Mouse (Mus musculus) heart, adult 2 months (tissue): ENCODE measurements around the gene Btg4. TPM values are rescaled to one million over a fixed set of nuclear protein-coding genes. Genes with fewer than 3 reads are reported as not detected.
A peak's percentile ranks its signal among the peaks of the same experiment; 100 is the strongest.
"Not testable (repeated sequence)": the region's sequence is repeated elsewhere in the genome, so short reads cannot be mapped to it uniquely, and the experiment has no call there.

Experiments used
- DNase-seq, 2 experiments: peaks; one replicate each; pipeline ENCODE4 v3.0.0; 2021
- H3K27ac ChIP-seq: fragments of 200-600 bp; 2 replicates; pipeline ENCODE4 v1.8.1; 2022
- H3K27me3 ChIP-seq: fragments of 200-500 bp; 2 replicates; pipeline ENCODE4 v1.6.1; 2012; ENCODE audit warnings: mild to moderate bottlenecking, low read length, inconsistent platforms, mixed read lengths; ENCODE audit not compliant: control insufficient read depth, insufficient read depth
- H3K36me3 ChIP-seq: fragments of 200-500 bp; 2 replicates; pipeline ENCODE4 v1.6.1; 2012; ENCODE audit warnings: low read length, inconsistent platforms; ENCODE audit not compliant: control insufficient read depth, insufficient read depth
- H3K4me1 ChIP-seq: fragments of 200-500 bp; 2 replicates; pipeline ENCODE4 v1.6.1; 2011; ENCODE audit warnings: low read length; ENCODE audit not compliant: control insufficient read depth, insufficient read depth
- H3K4me3 ChIP-seq: fragments of 200-600 bp; 2 replicates; pipeline ENCODE4 v1.8.1; 2022
- H3K79me2 ChIP-seq: fragments of 200-500 bp; replicated peaks from 2 replicates; pipeline ENCODE4 v1.6.1; 2012; ENCODE audit warnings: mild to moderate bottlenecking, inconsistent platforms, low read length, moderate library complexity, mixed read lengths; ENCODE audit not compliant: control insufficient read depth, insufficient read depth
- H3K9ac ChIP-seq: fragments of 200-500 bp; 2 replicates; pipeline ENCODE4 v1.6.1; 2012; ENCODE audit warnings: low read depth, mild to moderate bottlenecking, control low read depth, inconsistent platforms, low read length, mixed read lengths
- CTCF ChIP-seq: fragments of 200-600 bp; IDR thresholded peaks from 2 replicates; pipeline ENCODE4 v1.8.1; 2022; ENCODE audit warnings: antibody characterized with exemption, mild to moderate bottlenecking, moderate library complexity
- EP300 ChIP-seq: fragments of 200-500 bp; IDR thresholded peaks from 2 replicates; pipeline ENCODE4 v1.6.1; 2011; ENCODE audit warnings: low read depth, low read length, control low read depth; ENCODE audit not compliant: insufficient read depth
- POLR2A ChIP-seq: fragments of 200-500 bp; IDR thresholded peaks from 2 replicates; pipeline ENCODE4 v1.6.1; 2011; ENCODE audit warnings: mild to moderate bottlenecking, low read depth, low read length, control low read depth; ENCODE audit not compliant: insufficient read depth
- WGBS: fragments of 180-500 bp; shearing (Covaris S2); methylation state at CpG from one replicate; pipeline ENCODE4 v1.1.7; 2018; 5-methylcytosine and 5-hydroxymethylcytosine counted together
- intact Hi-C: fragments of 180-260 bp; cut with DNase I; formaldehyde crosslinking; loops from one replicate; pipeline ENCODE4 v1.15.1; 2025
- polyA plus RNA-seq: library from polyadenylated mRNA; depleted of rRNA; stranded (reverse); fragments of >200 nt; gene quantifications from 2 replicates; pipeline ENCODE4 v1.2.3, GENCODE M21; 2012
- total RNA-seq, 2 experiments: library from RNA; stranded (reverse); gene quantifications; 2 replicates each; pipeline ENCODE4 v1.2.3; 2021

The Btg4 gene
- total and polyA plus RNA-seq, 3 experiments, result not detected

DNA sequence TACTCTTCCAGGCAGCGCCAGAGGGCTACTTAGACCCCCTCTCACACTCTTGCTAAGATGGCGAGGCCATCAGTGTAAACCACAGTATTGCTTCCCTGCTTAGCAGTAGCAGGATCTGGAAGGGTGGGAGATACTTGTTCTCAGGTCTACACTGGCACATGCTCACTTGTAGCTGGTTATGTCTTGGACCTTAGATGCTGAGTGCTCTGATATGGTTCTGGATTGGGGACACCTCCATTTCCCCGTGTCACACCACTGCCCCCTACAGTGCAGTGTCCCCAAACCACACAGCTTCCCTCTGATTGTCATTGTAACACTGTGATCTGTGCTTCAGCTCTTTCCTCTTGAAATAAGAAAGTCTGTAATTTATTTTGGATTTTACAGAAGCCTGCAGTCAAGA lies 76.3 kb downstream of the Btg4 start:
- peak in 1 of 2 experiments; percentile 37 for DNase-seq

DNA sequence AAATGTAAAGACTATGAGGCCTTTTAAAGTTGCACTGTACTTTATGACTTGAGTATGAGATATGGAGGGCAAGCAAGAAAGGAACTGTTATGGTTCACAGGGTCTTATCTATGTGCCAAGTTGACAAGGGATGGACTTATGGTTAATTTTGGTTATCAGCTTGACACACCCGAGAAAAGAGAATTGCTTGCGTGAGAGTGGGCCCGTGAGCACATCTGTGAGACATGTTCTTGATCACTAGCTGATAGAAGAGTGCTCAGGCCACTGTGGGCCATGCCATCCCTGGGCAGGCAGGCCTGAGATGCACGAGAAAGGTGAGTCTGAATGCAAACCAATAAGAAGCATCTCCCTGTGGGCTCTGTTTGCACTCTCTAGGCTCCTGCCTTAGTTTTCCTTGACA lies 76.7 kb downstream of the Btg4 start:
- intact Hi-C loops, result no loop called here
- Histone ChIP-seq H3K36me3 (no peaks in the 10 kb centered on the region), H3K9ac (no peak overlapping the region), H3K27me3 (no peaks in the 10 kb centered on the region), H3K4me3 (no peak overlapping the region), H3K79me2 (no peaks in the 10 kb centered on the region), H3K4me1 (no peaks in the 10 kb centered on the region), H3K27ac (no peak overlapping the region)
- TF ChIP-seq POLR2A, result no peak
- no peak for TF ChIP-seq EP300
- no peak for TF ChIP-seq CTCF
- WGBS, result 81% methylated on average over 4 of the region's 4 CpGs
- no peak for DNase-seq

More for the DNA sequence above, 76.3 kb downstream of the Btg4 start:
- WGBS, result 67% methylated on average over 3 of the region's 3 CpGs
- intact Hi-C loops, result no loop called here
- no peaks in the 10 kb centered on the region for H3K27me3 ChIP-seq
- no peak overlapping the region for H3K27ac ChIP-seq
- no peak overlapping the region for H3K9ac ChIP-seq
- no peaks in the 10 kb centered on the region for H3K4me1 ChIP-seq
- H3K4me3 ChIP-seq, result no peak overlapping the region
- H3K36me3 ChIP-seq, result no peaks in the 10 kb centered on the region
- no peak for TF ChIP-seq EP300
- TF ChIP-seq CTCF, result peak; percentile 77
- H3K79me2 ChIP-seq, result no peaks in the 10 kb centered on the region

DNA sequence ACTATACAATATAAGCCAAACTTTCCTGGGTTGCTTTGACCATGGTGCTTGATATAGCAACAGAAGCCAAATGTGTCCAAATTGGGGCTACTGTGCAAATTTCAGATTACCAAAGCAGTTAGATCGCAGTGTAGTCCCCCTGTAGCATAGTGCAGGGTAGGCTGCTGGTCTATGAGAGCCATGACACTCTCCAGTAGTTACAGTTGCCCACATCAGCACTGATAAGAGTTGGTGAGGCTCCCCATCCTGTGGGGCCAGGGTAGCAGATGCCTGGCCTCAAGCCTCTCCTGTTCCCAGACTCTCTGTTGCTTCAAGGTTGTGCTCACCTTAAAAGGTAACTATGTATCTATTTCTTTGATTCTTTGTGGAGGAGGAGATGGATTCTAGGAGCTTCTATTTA lies 77.1 kb downstream of the Btg4 start:
- H3K4me1 ChIP-seq, result no peaks in the 10 kb centered on the region
- DNase-seq, result no peak
- 76% methylated on average over 1 of the region's 1 CpGs for WGBS
- H3K9ac ChIP-seq, result no peak overlapping the region
- no peaks in the 10 kb centered on the region for H3K27me3 ChIP-seq
- intact Hi-C loops, result no loop called here
- no peak overlapping the region for H3K27ac ChIP-seq
- no peak overlapping the region for H3K4me3 ChIP-seq
- H3K79me2 ChIP-seq, result no peaks in the 10 kb centered on the region
- TF ChIP-seq POLR2A (no peak), EP300 (no peak), CTCF (no peak)
- H3K36me3 ChIP-seq, result no peaks in the 10 kb centered on the region

DNA sequence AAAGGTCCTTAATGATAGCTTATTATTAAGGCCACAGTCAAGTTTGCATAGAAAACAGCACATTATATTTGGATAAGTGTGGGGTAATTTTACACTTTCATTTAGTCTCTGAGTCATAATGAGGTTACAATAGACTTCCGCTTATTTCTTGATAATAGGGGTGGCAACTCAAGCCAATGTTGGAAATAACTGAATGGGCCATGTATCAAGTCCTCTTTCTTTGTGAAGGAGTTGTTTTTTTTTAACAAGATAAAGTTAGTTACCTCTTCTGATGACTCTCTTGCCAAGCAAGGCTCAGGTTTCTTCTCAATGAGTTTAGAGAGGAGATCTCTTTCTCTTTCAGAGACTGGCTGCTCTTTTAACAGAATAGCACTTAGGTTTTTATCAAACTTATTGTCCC lies 77.6 kb downstream of the Btg4 start:
- H3K27me3 ChIP-seq, result no peaks in the 10 kb centered on the region
- no peaks in the 10 kb centered on the region for H3K36me3 ChIP-seq
- TF ChIP-seq POLR2A, result no peak
- TF ChIP-seq CTCF, result no peak
- TF ChIP-seq EP300, result no peak
- no peak overlapping the region for H3K4me3 ChIP-seq
- no peak for DNase-seq
- WGBS, result 71% methylated on average over 1 of the region's 1 CpGs
- no peak overlapping the region for H3K27ac ChIP-seq
- H3K4me1 ChIP-seq, result no peaks in the 10 kb centered on the region
- no peaks in the 10 kb centered on the region for H3K79me2 ChIP-seq
- no peak overlapping the region for H3K9ac ChIP-seq
- intact Hi-C loops, result no loop called here

DNA sequence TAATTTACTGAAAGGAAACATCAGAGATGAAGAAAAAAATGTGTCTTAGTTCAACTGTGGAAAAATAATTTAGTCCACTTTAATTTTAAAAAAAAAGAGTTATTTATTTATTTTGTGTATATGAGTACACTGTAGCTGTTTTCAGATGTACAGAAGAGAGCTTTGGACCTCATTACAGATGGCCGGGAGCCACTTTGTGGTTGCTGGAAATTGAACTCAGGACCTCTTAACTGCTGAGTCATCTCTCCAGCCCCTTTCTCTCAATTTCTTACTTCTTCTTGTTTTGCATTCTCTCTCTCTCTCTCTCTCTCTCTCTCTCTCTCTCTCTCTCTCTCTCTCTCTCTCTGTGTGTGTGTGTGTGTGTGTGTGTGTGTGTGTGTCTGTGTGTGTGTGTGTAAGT lies 78.7 kb downstream of the Btg4 start:
- 86% methylated on average over 1 of the region's 1 CpGs for WGBS
- H3K79me2 ChIP-seq, intact Hi-C loops, H3K4me1 ChIP-seq, H3K4me3 ChIP-seq, H3K27ac ChIP-seq, H3K9ac ChIP-seq, DNase-seq, H3K36me3 ChIP-seq, H3K27me3 ChIP-seq: not testable (repeated sequence)

DNA sequence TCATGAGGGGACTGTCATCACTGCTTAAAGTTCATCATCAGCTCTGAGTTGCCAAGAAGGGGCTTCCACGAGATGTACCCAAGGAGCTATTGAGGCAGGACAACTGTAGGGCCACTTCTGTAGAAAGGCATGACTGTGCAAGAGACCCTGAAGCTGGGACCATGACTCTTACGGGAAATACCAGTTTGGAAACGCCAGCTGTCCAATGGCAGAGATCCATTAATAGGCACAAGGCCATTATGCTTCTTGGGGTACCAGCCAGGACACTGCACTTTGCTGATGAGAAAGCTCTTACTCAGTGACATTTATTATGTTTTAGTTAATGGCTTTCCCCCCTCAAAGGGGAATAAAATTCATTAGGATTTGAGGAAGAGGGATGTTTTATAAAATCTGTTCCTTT lies 80.0 kb downstream of the Btg4 start:
- DNase-seq, result no peak
- H3K27me3 ChIP-seq, result no peaks in the 10 kb centered on the region
- intact Hi-C loops, result no loop called here
- H3K27ac ChIP-seq, result no peak overlapping the region
- TF ChIP-seq POLR2A, result no peak
- no peak for TF ChIP-seq EP300
- no peak for TF ChIP-seq CTCF
- no peaks in the 10 kb centered on the region for H3K36me3 ChIP-seq
- no peak overlapping the region for H3K4me3 ChIP-seq
- H3K9ac ChIP-seq, result no peak overlapping the region
- 76% methylated on average over 3 of the region's 3 CpGs for WGBS
- no peaks in the 10 kb centered on the region for H3K79me2 ChIP-seq
- H3K4me1 ChIP-seq, result no peaks in the 10 kb centered on the region

DNA sequence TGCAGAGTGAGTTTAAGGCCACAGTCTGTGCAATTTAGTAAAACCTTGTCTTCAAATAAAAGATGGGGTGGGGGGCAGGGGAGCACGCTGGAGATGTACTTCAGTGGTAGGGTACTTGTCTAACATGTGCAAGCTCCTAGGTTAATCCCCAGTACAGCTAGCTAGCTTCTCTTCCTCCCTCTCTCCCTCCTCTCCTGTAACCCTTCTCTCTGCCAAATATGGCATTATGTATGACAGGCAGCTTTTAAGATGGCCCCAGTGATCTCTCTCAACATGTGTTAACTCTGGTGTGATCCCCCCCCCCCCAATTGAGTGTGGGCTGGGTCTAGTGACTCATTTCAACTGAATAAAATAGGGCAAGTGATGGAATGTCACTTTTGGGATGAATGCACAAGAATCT lies 82.7 kb downstream of the Btg4 start:
- no peak overlapping the region for H3K27ac ChIP-seq
- H3K36me3 ChIP-seq, result no peaks in the 10 kb centered on the region
- no peak for TF ChIP-seq EP300
- no peak for TF ChIP-seq CTCF
- no peak for TF ChIP-seq POLR2A
- H3K4me3 ChIP-seq, result no peak overlapping the region
- peaks cover 1% of the 10 kb centered on the region for H3K4me1 ChIP-seq
- no peaks in the 10 kb centered on the region for H3K27me3 ChIP-seq
- no peak for DNase-seq
- H3K79me2 ChIP-seq, result no peaks in the 10 kb centered on the region
- H3K9ac ChIP-seq, result no peak overlapping the region
- 79% methylated on average over 1 of the region's 1 CpGs for WGBS
- intact Hi-C loops, result no loop called here
